Mouse (Mus musculus): ENCODE data around the gene Cxcl17.

DNA sequence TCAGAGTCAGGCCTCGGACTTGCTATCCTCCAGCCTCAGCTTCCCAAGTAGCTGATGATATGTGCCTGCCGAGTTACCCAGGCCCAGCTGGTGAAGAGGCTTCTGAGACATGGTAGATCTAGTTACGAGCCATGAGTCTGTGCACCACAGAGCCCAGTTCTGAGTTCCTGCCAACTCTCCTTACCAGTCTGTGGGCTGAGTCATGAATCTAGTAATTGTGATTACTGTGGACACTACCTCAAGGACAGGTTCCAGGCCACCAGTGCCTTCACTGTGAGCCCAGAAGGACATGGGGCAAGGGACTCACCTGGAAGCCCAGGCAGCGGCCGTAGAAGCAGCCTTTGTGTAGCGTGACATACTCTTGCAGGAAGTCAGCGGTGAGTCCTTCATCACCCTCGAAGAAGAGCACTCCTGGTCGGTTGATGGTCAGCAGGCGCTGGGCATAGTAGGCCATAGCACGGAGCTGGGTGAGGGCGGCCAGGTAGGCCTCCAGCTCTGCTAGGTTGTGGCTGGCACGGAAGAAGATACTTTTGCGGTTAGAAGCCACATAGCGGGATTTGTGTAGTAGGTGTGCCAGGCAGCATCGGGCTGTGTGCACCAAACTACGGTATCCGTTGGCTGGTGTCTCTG is 24.8 kb downstream of the Cxcl17 start:
- TF ChIP-seq CTCF (IDR thresholded peaks at IDR 0.05; ENCODE audit: insufficient read depth, low read length) (no peak), POLR2A (IDR thresholded peaks at IDR 0.05; ENCODE audit: borderline replicate concordance, extremely low read depth, low read depth, low read length) (no peak)
